Mouse (Mus musculus): ENCODE measurements at regions not wholly inside any gene's neighbourhood (a gene's known extent, or its start where the extent isn't known, plus 50 kb on each side); places are given as distances from the start of the nearest gene placed in this dataset.
"Not testable (repeated sequence)": the region's sequence is repeated elsewhere in the genome, so short reads cannot be mapped to it uniquely, and the experiment has no call there.

DNA sequence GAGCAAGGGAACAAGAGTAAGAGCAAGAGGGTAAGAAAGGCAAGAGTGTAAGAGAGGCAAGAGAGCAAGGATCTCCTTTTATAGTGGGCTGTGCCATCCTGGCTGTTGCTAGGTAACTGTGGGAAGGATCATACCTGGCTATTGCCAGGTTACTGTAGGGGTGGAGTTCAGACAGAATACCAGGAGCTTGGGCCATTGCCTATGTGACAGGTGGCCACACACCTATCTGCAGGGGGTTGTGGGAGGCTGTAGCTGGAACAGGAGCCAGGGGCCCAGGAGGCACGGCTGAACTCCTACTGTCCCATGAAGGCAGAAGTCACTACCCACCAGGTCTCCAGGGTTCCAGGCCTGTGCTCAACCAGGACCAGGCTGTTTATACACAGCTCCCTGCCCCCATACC is 1149.0 kb downstream of the 9330182O14Rik start:
- DNase-seq, result peak; percentile 67 to 72

DNA sequence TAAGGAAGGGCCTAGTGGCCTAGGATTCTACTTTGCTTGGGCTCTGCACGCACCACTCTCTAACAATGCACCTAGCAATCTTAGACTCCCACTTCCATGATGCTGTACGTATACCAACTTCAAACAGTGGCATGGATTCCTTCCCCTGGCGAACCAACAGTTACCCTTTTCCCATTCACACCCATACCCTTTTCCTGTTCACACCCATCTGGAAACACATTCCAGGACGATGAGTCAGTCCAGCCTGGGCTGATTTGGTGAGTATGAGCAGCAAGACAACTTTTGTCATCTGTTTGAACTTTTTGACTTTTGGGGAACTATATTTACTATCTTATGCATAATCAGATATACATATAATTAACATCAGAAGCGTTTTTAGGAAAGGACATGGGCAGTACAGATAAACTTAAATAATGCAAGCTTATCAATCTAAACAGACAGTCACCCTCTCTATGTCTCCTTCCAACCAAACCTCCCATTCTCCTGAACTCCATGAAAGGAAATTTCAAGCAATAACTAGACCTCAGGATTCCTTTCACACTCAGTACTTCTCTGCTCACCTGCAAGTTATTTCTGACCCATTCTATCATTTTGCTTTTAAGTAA is 1152.7 kb downstream of the 9330182O14Rik start:
- no peak for DNase-seq

DNA sequence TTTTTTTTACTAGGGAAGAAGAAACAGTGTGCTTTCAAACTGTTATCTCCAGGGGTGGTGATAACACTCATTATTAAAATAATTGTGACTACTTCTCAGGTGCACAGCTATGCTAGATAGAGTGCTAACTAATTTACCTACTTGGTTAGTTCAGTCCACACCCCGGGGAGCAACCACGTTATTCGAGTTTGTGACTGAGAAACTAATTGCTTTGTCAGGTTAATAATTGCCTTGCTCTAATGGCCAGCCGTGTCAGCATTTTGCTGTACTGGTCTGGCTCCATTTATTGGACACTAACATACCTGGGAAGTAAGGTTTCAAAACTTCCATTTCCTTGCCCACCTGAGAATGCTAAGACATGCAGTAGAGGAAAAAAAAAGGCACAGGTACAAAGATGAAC is 1163.3 kb downstream of the 9330182O14Rik start:
- DNase-seq, result no peak

DNA sequence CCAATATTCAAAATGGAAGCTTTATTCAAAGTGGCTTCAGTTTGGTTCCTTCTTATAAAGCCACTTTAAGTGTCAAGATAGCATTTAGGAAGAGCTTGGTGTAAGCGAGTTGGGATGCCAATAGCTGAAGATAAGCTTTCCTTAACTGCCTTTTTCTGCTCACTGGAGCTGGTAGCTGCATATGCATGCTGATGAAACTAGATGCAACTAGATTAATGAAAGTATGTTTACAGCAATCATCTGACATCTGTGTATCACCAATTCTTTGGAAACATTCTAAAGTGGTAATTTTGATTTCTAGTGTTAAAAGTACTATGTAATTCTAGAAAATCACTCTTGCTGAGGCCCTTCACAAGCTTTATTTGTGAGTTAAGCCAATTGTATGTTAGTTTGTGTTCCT is 1172.5 kb downstream of the 9330182O14Rik start:
- no peak for DNase-seq

DNA sequence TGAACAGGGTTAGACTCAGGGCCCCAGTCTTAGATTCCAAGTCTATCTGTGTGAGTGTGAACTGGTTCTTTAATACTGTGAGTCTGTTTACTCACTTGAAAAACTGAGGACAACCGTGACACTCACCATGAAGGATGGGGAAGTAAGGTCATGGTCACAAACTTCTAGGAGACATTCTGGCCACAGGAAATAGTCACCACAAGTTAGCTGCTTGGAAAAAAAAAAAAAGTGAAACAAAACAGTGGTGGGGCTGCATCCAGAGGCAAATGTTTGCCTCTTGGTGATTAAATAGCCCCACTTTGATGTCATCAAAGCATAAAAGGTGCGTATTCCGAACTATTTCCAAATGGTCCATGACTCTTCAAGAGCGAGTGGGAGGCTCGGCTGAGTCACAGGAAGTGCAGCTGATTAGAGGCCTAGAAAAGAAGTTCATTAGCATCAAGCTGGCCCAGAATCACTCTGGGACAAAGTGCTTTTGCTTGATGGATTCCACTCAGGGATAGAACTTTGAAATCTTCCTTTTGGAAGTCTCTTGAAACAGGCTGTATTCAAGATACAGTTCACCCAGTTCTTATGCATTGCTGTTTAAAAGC is 1177.7 kb downstream of the 9330182O14Rik start:
- DNase-seq, result no peak

DNA sequence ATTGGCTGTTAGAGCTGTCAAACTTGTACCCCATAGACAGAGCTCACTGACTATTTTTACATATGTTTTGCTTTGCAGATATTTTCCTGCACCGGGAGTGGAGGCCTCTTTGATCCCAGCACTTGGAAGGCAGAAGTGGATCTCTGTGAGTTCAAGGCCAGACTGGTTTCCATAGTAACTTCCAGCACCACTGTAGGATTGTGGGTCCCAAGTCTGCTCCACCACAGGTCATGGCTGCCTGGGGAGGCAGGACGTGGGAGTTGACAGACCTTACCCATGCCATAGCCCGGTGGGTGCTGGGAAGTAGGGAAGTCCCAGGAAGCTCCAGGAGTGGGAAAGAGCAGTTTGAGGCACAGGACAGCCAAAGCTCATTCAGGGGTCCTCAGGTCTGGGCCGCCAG is 1180.8 kb downstream of the 9330182O14Rik start:
- no peak for DNase-seq

DNA sequence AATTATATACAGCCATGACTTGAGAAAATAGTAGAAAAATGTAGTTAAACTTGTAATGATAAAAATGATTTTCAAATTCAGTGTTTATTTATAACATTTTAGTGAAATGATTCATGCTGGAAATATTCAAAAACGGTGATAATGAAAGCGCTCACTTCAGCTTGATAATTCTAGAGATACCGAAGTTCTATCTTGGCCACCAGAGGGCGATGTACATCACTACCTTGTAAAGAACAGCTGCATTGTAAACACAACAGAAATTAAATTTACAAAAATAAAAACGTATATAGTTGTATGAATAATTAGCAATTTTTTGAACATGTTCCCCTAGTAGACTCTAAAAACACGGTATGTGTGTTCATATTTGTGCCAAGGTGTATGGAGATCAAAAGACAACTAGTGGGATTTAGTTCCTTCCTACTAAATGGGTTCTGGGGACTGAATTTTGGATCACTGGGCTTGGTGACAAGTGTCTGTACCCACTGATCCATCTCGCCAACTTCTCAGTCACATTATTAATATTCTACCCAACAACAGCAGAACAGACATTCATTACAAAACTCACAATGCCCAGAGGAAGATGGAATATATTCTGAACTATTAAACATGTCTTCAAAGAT is 1191.6 kb downstream of the 9330182O14Rik start:
- peak; percentile 53 to 77 for DNase-seq

DNA sequence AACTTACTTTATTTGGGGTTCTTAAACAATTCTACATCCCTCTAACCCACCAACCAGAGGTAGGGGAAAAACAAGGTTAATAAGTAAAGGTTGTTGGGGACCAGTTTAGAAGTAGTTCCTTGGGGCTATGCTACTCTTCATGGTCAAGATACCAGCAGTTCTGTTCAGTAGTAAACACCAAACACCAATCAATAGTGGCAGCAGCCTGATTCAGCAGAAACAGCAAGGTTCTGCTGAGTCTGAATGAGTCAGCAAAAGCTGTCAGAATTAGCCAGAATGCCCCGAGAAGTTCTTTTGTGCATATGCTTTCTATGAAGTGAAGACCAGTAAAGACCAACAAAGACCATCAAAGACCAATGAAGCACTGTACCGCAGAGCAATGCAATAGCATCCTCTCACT is 1195.1 kb downstream of the 9330182O14Rik start:
- DNase-seq, result no peak

DNA sequence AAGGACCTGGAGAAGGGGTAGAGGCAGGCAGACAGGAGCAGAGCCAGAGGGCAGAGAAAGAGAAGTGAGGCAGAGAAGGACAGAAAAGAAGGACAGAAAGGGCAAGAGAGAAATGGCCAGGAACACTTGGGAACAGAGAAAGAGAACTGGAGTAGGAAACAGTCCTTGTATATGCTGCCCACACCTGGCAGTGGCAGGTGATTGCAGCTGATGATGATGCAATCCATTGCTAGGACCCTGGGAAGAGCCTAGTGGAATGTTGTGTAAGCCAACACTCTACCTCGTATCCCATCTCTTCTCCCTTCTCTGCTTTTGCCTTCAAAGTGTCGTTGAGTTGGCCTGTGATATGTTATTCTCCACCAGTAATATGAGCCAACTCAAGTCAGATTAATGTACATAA is 1195.9 kb downstream of the 9330182O14Rik start:
- DNase-seq, result no peak

DNA sequence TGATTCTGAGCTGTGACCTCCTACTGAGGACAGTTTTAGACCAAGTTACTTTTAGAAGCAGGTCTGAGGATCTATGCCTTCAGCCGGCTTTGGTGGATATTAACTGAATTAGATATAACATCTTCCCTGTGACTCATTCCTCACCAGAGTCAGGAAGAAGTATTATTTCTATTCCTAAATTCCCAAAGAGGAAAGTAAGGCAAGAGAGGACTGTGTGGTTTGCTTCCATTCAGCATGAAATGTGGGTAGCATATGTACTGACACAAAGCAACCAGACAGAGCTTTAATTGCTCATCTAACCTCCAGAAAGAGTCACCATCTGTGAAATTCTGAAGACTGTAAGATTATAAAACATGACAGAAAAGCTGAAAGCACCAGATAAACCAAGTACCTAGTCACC is 1198.3 kb downstream of the 9330182O14Rik start:
- no peak for DNase-seq

DNA sequence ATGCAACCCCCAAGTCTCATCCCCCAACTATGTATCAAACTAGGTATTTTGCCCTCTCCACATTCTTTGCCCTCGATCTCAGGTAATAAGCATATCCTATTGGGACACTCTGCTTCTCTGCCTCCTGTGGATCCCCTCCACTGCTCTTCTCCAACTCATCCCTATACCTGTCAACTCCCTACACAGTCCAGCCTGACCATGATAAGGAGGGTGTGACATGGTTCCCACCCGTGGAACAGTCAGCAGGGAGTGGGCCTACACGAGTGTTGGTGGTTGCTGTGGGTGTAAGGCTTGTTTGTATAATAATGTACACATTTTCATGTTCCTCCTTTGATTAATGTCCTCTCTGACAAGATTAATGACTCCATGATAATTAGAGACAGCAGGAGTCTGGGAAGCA is 1199.0 kb downstream of the 9330182O14Rik start:
- DNase-seq, result no peak

DNA sequence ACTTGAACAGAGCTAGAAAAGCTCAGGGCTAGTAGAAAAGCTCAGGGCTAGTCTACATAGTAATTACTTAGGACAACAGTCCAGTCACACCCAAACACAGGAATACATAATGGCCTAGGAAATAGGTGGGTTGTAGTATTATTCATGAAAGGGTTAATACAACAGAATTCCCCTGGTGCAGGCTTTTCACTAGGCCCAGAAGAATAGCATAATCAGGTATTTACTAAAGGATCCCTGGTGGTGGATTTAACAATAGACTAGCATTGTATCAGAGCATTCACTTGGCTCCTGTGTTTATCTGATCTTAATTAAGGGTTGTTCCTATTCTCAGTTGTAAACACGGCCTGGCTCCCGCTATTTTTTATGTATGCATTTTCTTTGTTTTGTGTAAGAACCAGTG is 1206.5 kb downstream of the 9330182O14Rik start:
- DNase-seq, result not testable (repeated sequence)

DNA sequence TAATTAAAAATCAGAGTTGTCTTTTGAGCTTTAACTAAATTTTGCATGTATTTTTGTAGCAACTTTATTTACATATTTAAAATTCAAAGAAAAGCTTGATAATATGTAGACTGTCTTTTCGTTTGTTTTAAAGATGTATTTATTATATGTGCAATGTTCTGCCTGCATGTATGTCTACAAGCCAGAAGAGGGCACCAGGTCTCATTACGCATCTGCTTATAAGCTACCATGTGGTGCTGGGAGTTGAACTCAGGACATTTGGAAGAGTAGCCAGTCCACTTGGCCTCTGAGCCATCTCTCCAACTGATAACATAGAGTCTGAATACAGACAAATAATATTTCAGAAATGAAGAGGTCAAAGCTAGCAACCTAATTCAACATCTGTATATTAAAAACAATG is 1211.4 kb downstream of the 9330182O14Rik start:
- DNase-seq, result no peak

DNA sequence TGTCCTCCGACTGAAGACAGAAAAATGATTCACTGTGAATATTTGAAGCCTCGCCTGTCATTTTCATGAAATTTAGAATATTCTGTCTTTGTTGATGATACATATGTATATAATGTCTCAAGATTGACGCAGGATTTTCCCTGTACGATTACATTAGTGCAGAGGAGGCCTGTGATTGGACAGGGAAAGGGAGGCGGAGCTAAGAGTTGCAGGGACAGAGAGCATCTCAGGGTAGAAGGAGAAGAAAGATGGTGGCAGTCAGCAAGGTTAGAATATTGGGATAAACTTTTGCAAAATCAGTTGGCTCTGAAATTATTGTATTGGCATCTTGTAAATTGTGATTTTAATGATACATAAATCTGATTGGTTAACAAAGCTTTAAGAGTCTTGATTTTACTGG is 1213.1 kb downstream of the 9330182O14Rik start:
- DNase-seq, result no peak

DNA sequence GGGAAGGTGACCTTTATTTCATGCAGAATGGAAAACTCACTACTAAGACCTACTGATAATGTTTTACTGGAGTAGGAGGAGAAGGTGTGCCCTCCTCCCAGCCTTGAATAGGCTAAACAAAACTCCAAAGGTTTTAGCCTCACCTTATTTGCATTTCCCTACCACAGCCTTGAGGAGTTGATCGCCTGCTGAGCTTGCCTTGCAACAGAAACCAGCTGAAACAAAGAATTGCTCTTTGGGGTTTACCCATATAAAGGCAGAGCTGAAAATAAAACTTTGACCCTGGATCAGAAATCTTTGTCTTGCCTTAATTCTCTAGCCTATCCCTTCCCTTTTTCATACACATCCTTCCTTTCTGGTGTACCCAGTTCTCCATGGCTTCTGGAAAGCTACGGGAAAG is 1218.0 kb downstream of the 9330182O14Rik start:
- no peak for DNase-seq

DNA sequence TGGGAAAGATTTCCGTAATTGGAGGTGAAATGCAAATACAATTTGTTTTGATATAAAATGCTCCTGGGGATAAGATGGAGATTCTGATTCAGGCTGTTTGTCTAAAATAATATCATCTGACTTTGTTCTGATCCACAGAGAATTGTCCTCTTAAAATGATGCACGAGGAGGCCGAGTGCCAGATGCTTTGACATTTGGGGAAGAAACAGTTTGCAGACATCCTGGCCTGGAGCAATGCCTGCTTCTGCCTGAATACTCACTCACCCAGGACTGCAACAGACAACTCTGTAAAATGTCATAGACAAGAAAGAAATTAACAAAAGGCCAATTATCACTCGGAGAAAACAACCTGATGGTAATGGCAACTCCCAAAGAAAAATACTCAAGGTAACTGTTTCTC is 1225.1 kb downstream of the 9330182O14Rik start:
- peak; percentile 31 to 51 for DNase-seq

DNA sequence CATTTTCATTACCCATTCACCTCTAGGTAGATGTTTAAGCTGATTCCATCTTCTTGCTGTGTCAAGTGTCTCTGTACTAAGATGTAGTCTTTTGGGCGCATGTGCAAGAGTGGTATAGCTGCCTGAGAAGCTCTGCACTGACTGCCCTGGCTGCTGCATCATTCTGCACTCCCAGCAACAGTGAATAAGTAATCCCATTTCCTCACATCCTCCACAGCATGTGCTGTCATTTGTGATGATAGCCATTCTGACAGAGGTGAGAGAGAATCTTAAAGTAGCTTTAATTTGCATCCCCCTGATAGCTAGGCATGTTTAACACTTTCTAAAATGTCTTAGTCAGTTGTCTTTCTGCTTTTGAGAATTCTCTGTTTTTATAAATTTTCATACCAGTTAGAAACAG is 1240.5 kb downstream of the 9330182O14Rik start:
- DNase-seq, result no peak

DNA sequence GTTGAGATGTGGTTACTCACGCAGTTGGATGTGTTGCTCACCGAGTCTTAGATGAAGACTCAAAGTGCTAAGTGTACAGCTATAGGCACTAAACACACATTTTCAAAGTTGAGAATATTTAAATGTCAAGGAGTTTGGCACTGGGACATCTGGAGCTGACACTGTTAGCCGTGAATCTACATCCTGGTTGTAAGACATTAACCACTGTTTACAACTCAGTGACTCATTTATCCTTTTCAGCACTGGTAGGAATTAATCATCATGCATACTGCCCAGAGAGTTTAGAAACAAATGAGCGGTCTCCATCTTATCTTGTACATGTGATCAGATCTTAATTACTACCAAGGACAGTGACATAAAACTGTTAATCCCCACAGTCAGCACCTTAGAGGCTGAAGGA is 1241.7 kb downstream of the 9330182O14Rik start:
- DNase-seq, result no peak

DNA sequence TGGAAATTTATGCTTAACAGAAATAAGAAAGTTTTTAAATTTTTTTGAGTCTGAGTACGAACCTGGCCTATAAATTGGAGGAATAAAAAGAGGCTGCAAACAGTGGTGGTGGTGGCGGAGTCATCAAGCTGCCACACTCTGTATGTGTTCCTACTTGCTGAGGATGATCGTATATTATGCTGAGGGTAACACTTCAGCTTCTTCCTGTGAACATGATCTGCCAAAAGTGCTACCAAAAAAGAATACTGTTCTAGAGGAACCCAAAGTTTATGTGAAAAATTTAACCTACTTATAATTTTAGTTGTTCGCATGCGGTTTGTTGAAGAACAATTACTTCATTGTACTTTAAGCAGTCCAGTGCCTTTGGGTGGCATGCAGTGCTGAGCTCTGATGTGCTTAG is 1245.5 kb downstream of the 9330182O14Rik start:
- DNase-seq, result no peak

DNA sequence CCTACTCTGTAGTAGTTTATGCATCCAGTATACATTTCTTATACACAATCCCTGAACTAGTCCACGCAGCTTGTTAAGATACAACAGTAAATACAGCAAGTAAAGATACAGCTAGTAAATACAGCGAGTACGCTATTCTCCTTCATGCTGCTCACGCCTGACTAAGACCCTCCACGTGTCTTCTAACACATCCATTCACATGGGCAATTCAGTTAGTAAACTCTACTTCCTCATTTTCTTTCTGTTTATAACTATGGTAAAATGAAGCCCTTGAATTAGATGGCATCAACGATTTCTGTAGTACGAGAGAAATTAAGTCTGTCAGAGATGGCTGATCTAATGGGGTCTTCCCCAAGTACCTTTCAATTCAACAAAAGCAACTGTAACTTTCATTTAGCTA is 1246.3 kb downstream of the 9330182O14Rik start:
- DNase-seq, result no peak

DNA sequence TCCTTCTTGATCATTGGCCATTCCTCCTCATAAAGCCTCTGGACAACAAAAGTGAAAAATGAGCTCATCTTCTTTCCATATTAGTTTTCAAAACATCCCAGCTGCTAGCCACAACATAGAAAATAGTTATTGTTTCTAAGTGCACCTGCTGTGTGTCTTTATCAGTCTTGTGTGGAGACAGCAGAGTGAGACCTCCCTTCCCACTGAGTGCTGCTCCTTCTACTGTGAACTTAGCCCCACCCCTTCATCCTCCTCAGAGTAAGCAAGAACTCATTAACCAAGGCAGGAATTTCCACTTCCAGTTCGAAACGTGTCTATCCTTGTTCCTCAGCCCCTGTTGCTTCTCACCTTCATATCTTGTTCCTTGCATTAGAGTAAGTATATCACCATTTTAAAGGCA is 1256.5 kb downstream of the 9330182O14Rik start:
- DNase-seq, result no peak
